Mouse (Mus musculus) forebrain, embryonic 13.5 days (tissue): ENCODE data around the gene Hrg. TPM values are rescaled to one million over a fixed set of nuclear protein-coding genes. Genes with fewer than 3 reads are reported as not detected.

Experiments
- ATAC-seq: fragments of 200-750 bp; cut with Nextera tagmentation; 2 replicates; pipeline ENCODE4 v1.8.0; 2017
- H3K27ac ChIP-seq: fragments of 300-500 bp; sonication (generic); 2 replicates; pipeline ENCODE4 v1.5.1; 2015; ENCODE audit warnings: inconsistent platforms, mild to moderate bottlenecking, moderate library complexity
- H3K27me3 ChIP-seq: fragments of 300-500 bp; sonication (generic); 2 replicates; pipeline ENCODE4 v1.6.1; 2015; ENCODE audit warnings: mild to moderate bottlenecking, inconsistent platforms
- H3K36me3 ChIP-seq: fragments of 300-500 bp; sonication (generic); 2 replicates; pipeline ENCODE4 v1.6.1; 2015; ENCODE audit warnings: mild to moderate bottlenecking, inconsistent platforms; ENCODE audit not compliant: poor library complexity, severe bottlenecking
- H3K4me1 ChIP-seq: fragments of 300-500 bp; sonication (generic); 2 replicates; pipeline ENCODE4 v1.6.1; 2015; ENCODE audit warnings: inconsistent platforms
- H3K4me2 ChIP-seq: fragments of 300-500 bp; sonication (generic); 2 replicates; pipeline ENCODE4 v1.6.1; 2015; ENCODE audit warnings: inconsistent platforms, mild to moderate bottlenecking, moderate library complexity
- H3K4me3 ChIP-seq: fragments of 300-500 bp; sonication (generic); 2 replicates; pipeline ENCODE4 v1.5.1; 2015; ENCODE audit warnings: mild to moderate bottlenecking, inconsistent platforms
- H3K9ac ChIP-seq: fragments of 300-500 bp; sonication (generic); 2 replicates; pipeline ENCODE4 v1.6.1; 2015; ENCODE audit warnings: mild to moderate bottlenecking, inconsistent platforms
- H3K9me3 ChIP-seq: fragments of 300-500 bp; sonication (generic); replicated peaks from 2 replicates; pipeline ENCODE4 v1.6.1; 2016; ENCODE audit warnings: inconsistent platforms
- WGBS: fragments of 180-500 bp; shearing (Covaris S2); methylation state at CpG from one replicate; pipeline ENCODE4 v1.1.7; 2015; 5-methylcytosine and 5-hydroxymethylcytosine counted together
- polyA plus RNA-seq: library from polyadenylated mRNA; unstranded; fragments of >200 nt; fragmentation: Nextera tagmentation; extraction: Ambion mirVana; gene quantifications from 2 replicates; pipeline ENCODE4 v1.2.1, GENCODE M21; 2015

Hrg gene
- polyA plus RNA-seq = 0.10 and 0.15 TPM in 2 replicates

- no peaks in the 10 kb centered on the region for H3K36me3 ChIP-seq
- H3K4me1 ChIP-seq = no peaks in the 10 kb centered on the region
- no peak within 1 kb of the TSS for H3K9ac ChIP-seq
- H3K27me3 ChIP-seq = no peaks in the 10 kb centered on the region
- H3K9me3 ChIP-seq = no peaks in the 10 kb centered on the region
- no peak within 1 kb of the TSS for H3K4me2 ChIP-seq
- no peak for ATAC-seq
- H3K4me3 ChIP-seq = no peak within 1 kb of the TSS
- WGBS = 92% methylated on average over 6 of the region's 6 CpGs
- H3K27ac ChIP-seq = no peak within 1 kb of the TSS
These were observed at the start of gene Hrg for GRCm38 (mm10) chr16:22950840-22951395. Gene Hrg (plus strand): TSS chr16:22951072.

GRCm38 (mm10) chr16:22901326-22901725 lies 49.5 kb upstream of the Hrg start:
- no peak overlapping the region for H3K9ac ChIP-seq
- H3K9me3 ChIP-seq = no peaks in the 10 kb centered on the region
- no peaks in the 10 kb centered on the region for H3K27me3 ChIP-seq
- H3K4me1 ChIP-seq = no peaks in the 10 kb centered on the region
- 94% methylated on average over 3 of the region's 3 CpGs for WGBS
- ATAC-seq = no peak
- no peak overlapping the region for H3K4me2 ChIP-seq
- H3K27ac ChIP-seq = no peak overlapping the region
- no peak overlapping the region for H3K4me3 ChIP-seq
- H3K36me3 ChIP-seq = no peaks in the 10 kb centered on the region

- no peak overlapping the region for H3K9ac ChIP-seq
- WGBS = 88% methylated on average over 6 of the region's 6 CpGs
- H3K36me3 ChIP-seq = no peaks in the 10 kb centered on the region
- H3K27ac ChIP-seq = no peak overlapping the region
- no peak overlapping the region for H3K4me2 ChIP-seq
- ATAC-seq = no peak
- H3K4me1 ChIP-seq = no peaks in the 10 kb centered on the region
- no peak overlapping the region for H3K4me3 ChIP-seq
- no peaks in the 10 kb centered on the region for H3K27me3 ChIP-seq
- H3K9me3 ChIP-seq = no peaks in the 10 kb centered on the region
These were observed 41.6 kb upstream of the Hrg start for GRCm38 (mm10) chr16:22909290-22909689.

GRCm38 (mm10) chr16:22911986-22912385 lies 38.9 kb upstream of the Hrg start:
- Histone ChIP-seq H3K4me3 (no peak overlapping the region), H3K4me2 (no peak overlapping the region), H3K27me3 (no peaks in the 10 kb centered on the region), H3K9ac (no peak overlapping the region), H3K27ac (no peak overlapping the region), H3K9me3 (no peaks in the 10 kb centered on the region), H3K36me3 (no peaks in the 10 kb centered on the region), H3K4me1 (no peaks in the 10 kb centered on the region)
- WGBS = 81% methylated on average over 3 of the region's 3 CpGs
- ATAC-seq = no peak

GRCm38 (mm10) chr16:22912886-22913285 lies 38.0 kb upstream of the Hrg start:
- Histone ChIP-seq H3K4me2 (no peak overlapping the region), H3K27me3 (no peaks in the 10 kb centered on the region), H3K4me3 (no peak overlapping the region), H3K36me3 (no peaks in the 10 kb centered on the region), H3K4me1 (no peaks in the 10 kb centered on the region), H3K9ac (no peak overlapping the region), H3K27ac (no peak overlapping the region), H3K9me3 (no peaks in the 10 kb centered on the region)
- no peak for ATAC-seq
- WGBS = 83% methylated on average over 6 of the region's 6 CpGs

- Histone ChIP-seq H3K27me3 (no peaks in the 10 kb centered on the region), H3K4me2 (no peak overlapping the region), H3K4me1 (no peaks in the 10 kb centered on the region), H3K27ac (no peak overlapping the region), H3K9me3 (no peaks in the 10 kb centered on the region), H3K4me3 (no peak overlapping the region), H3K9ac (no peak overlapping the region), H3K36me3 (no peaks in the 10 kb centered on the region)
- ATAC-seq = no peak
These were observed 36.6 kb upstream of the Hrg start for GRCm38 (mm10) chr16:22914276-22914675.

DNA sequence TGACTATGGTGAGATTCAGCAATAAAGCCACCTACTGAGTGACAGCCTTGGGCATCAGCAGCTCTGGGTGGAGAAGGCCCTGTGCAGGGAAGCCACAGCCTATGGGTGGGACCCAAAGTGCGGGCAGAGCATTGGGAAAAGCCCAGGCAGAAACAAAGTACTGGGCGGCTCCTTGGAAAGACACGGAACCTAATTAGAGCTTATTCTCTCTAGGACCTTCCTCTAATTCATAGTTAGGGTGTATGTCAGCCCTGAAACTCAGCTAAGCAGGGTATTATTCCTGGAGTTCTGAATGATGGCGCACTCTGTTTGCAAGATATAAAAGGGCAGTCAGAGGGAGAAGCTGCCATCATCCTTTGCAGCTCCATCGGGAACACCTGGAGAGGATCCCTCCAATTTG lies 32.8 kb upstream of the Hrg start, which contains the start of gene Fetub:
TSS of gene Fetub (plus strand) at position 301 of the 400 bp plus-strand sequence.
- H3K4me1 ChIP-seq = no peaks in the 10 kb centered on the region
- no peak within 1 kb of the TSS for H3K27ac ChIP-seq
- no peaks in the 10 kb centered on the region for H3K27me3 ChIP-seq
- no peak within 1 kb of the TSS for H3K9ac ChIP-seq
- WGBS = 85% methylated on average over 5 of the region's 5 CpGs
- H3K4me2 ChIP-seq = no peak within 1 kb of the TSS
- ATAC-seq = no peak
- no peaks in the 10 kb centered on the region for H3K36me3 ChIP-seq
- H3K9me3 ChIP-seq = no peaks in the 10 kb centered on the region
- no peak within 1 kb of the TSS for H3K4me3 ChIP-seq

- H3K4me2 ChIP-seq = no peak overlapping the region
- 70% methylated on average over 15 of the region's 15 CpGs for WGBS
- no peaks in the 10 kb centered on the region for H3K9me3 ChIP-seq
- no peak overlapping the region for H3K9ac ChIP-seq
- no peaks in the 10 kb centered on the region for H3K4me1 ChIP-seq
- no peaks in the 10 kb centered on the region for H3K27me3 ChIP-seq
- no peak overlapping the region for H3K27ac ChIP-seq
- no peak for ATAC-seq
- no peak overlapping the region for H3K4me3 ChIP-seq
- no peaks in the 10 kb centered on the region for H3K36me3 ChIP-seq
These were observed 32.1 kb upstream of the Hrg start for GRCm38 (mm10) chr16:22918664-22919312.

DNA sequence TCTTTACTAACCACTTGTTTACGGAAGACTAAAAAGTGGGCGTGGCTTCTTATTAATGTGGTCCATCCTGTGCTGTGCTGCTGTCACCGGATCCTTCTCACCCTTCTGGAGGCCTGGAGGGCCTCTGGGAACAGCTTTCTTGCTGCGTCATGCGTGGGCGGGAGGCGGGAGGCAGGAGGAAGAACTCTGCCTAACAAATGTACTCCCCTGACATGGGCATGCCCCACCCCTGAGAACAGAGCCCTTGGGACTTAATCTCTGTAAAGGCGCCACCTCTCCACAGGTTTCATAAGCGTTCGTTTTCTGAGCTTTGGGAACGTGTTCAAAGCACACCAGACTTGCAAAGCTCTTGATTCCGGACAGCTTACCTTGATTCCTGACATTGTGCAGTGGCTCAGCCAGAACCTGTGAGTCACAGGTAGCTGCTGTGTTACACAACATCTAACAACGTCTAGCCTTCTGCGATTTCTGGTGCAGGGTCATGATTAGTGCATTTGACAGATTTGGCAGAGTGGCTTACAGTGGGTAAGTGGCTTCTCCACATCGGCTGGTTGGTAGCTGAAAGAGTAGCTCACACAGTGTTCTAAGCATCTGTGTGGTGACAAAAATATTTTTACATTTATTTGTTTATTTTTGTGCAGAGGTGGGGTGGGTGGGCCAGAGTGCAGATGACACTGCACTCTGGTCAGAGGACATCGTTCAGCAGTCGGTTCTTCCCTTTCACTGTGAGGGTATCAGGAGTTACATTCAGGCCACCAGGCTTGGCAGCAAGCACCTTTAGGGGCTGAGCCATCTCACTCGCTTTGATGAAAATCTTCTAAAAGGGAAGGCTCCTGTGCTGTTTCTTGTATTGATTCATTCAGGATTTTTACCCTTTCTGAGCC lies 30.7 kb upstream of the Hrg start:
- Histone ChIP-seq H3K27me3 (no peaks in the 10 kb centered on the region), H3K27ac (no peak overlapping the region), H3K4me1 (no peaks in the 10 kb centered on the region), H3K4me3 (no peak overlapping the region), H3K9me3 (no peaks in the 10 kb centered on the region), H3K9ac (no peak overlapping the region), H3K36me3 (no peaks in the 10 kb centered on the region), H3K4me2 (no peak overlapping the region)
- WGBS = 67% methylated on average over 18 of the region's 18 CpGs
- ATAC-seq = no peak

GRCm38 (mm10) chr16:22921761-22922160 lies 29.1 kb upstream of the Hrg start:
- WGBS = 94% methylated on average over 5 of the region's 5 CpGs
- Histone ChIP-seq H3K4me1 (no peaks in the 10 kb centered on the region), H3K9me3 (no peaks in the 10 kb centered on the region), H3K27me3 (no peaks in the 10 kb centered on the region), H3K4me3 (no peak overlapping the region), H3K36me3 (no peaks in the 10 kb centered on the region), H3K27ac (no peak overlapping the region), H3K4me2 (no peak overlapping the region), H3K9ac (no peak overlapping the region)
- ATAC-seq = no peak

- Histone ChIP-seq H3K4me3 (no peak overlapping the region), H3K36me3 (no peaks in the 10 kb centered on the region), H3K4me1 (no peaks in the 10 kb centered on the region), H3K9ac (no peak overlapping the region), H3K27me3 (no peaks in the 10 kb centered on the region), H3K9me3 (no peaks in the 10 kb centered on the region), H3K4me2 (no peak overlapping the region), H3K27ac (no peak overlapping the region)
- WGBS = 85% methylated on average over 4 of the region's 4 CpGs
- no peak for ATAC-seq
These were observed 28.4 kb upstream of the Hrg start for GRCm38 (mm10) chr16:22922433-22922832.

GRCm38 (mm10) chr16:22929575-22929974 lies 21.3 kb upstream of the Hrg start:
- no peak overlapping the region for H3K27ac ChIP-seq
- no peaks in the 10 kb centered on the region for H3K9me3 ChIP-seq
- H3K4me2 ChIP-seq = no peak overlapping the region
- no peaks in the 10 kb centered on the region for H3K27me3 ChIP-seq
- H3K4me3 ChIP-seq = no peak overlapping the region
- no peak for ATAC-seq
- H3K9ac ChIP-seq = no peak overlapping the region
- H3K4me1 ChIP-seq = no peaks in the 10 kb centered on the region
- WGBS = 84% methylated on average over 6 of the region's 6 CpGs
- no peaks in the 10 kb centered on the region for H3K36me3 ChIP-seq
